Mouse (Mus musculus): Measurements from ENCODE around the gene Fuz. TPM values are rescaled to one million over a fixed set of nuclear protein-coding genes. Genes with fewer than 3 reads are reported as not detected.

Fuz gene
- polyA plus RNA-seq, 1 experiment from 2014 or later, result 22.2 TPM

- 72% methylated on average over 7 of the region's 7 CpGs for WGBS
- H3K9ac ChIP-seq, result no peak overlapping the region
- H3K4me1 ChIP-seq, result peaks cover 47% of the 10 kb centered on the region
- no peaks in the 10 kb centered on the region for H3K9me3 ChIP-seq
- H3K4me2 ChIP-seq, result peak overlapping the region; percentile 77
- no peaks in the 10 kb centered on the region for H3K36me3 ChIP-seq
- H3K27ac ChIP-seq, result peak overlapping the region; percentile 87
- peak overlapping the region; percentile 67 for H3K4me3 ChIP-seq (replicated peaks)
- H3K27me3 ChIP-seq (replicated peaks), result no peaks in the 10 kb centered on the region
- no peak for ATAC-seq (ENCODE audit: insufficient read depth, low FRiP score, low read depth)
These were observed 680 bp upstream of the Fuz start for GRCm38 (mm10) chr7:44895206-44895592.

GRCm38 (mm10) chr7:44896499-44896898 is 620 bp downstream of the Fuz start:
- Histone ChIP-seq H3K36me3 (no peaks in the 10 kb centered on the region), H3K4me3 (replicated peaks) (peak overlapping the region; percentile 67), H3K27me3 (replicated peaks) (no peaks in the 10 kb centered on the region), H3K4me2 (peak overlapping the region; percentile 77), H3K9me3 (no peaks in the 10 kb centered on the region), H3K27ac (peak overlapping the region; percentile 87), H3K4me1 (peaks cover 38% of the 10 kb centered on the region), H3K9ac (peak overlapping the region; percentile 62; the same call in 1 of the 2 replicates)
- ATAC-seq (ENCODE audit: insufficient read depth, low FRiP score, low read depth), result no peak
- WGBS, result 35% methylated on average over 10 of the region's 10 CpGs

- WGBS, result 34% methylated on average over 19 of the region's 19 CpGs
- Histone ChIP-seq H3K27ac (no peak overlapping the region), H3K36me3 (peaks cover 10% of the 10 kb centered on the region; the same call in 1 of the 2 replicates), H3K4me1 (peaks cover 36% of the 10 kb centered on the region), H3K4me3 (replicated peaks) (no peak overlapping the region), H3K9ac (no peak overlapping the region), H3K4me2 (0 out of 2 replicates have a peak overlapping the region, but pooled peaks have one; percentile 19), H3K9me3 (no peaks in the 10 kb centered on the region), H3K27me3 (replicated peaks) (no peaks in the 10 kb centered on the region)
- peak; percentile 16 for ATAC-seq (ENCODE audit: insufficient read depth, low FRiP score, low read depth)
These were observed 2.7 kb downstream of the Fuz start for GRCm38 (mm10) chr7:44898607-44899006.

- Histone ChIP-seq H3K4me2 (no peak overlapping the region), H3K36me3 (peaks cover 28% of the 10 kb centered on the region), H3K9me3 (no peaks in the 10 kb centered on the region), H3K27me3 (replicated peaks) (no peaks in the 10 kb centered on the region), H3K27ac (no peak overlapping the region), H3K4me3 (replicated peaks) (no peak overlapping the region), H3K4me1 (peaks cover 32% of the 10 kb centered on the region), H3K9ac (no peak overlapping the region)
- 85% methylated on average over 11 of the region's 11 CpGs for WGBS
- no peak for ATAC-seq (ENCODE audit: insufficient read depth, low FRiP score, low read depth)
These were observed 4.8 kb downstream of the Fuz start for GRCm38 (mm10) chr7:44900632-44901031.

GRCm38 (mm10) chr7:44901230-44901722 is 5.4 kb downstream of the Fuz start:
- peak overlapping the region; percentile 55; the same call in 1 of the 2 replicates for H3K27ac ChIP-seq
- H3K27me3 ChIP-seq (replicated peaks), result no peaks in the 10 kb centered on the region
- WGBS, result 18% methylated on average over 21 of the region's 21 CpGs
- peaks cover 35% of the 10 kb centered on the region for H3K36me3 ChIP-seq
- H3K4me2 ChIP-seq, result peak overlapping the region; percentile 51
- peak overlapping the region; percentile 27 for H3K4me3 ChIP-seq (replicated peaks)
- peak; percentile 38; the same call in 1 of the 2 replicates for ATAC-seq (ENCODE audit: insufficient read depth, low FRiP score, low read depth)
- no peaks in the 10 kb centered on the region for H3K9me3 ChIP-seq
- peaks cover 32% of the 10 kb centered on the region for H3K4me1 ChIP-seq
- H3K9ac ChIP-seq, result no peak overlapping the region

GRCm38 (mm10) chr7:44905430-44905829 is 9.6 kb downstream of the Fuz start:
- Histone ChIP-seq H3K36me3 (peaks cover 68% of the 10 kb centered on the region), H3K27ac (no peak overlapping the region), H3K9ac (no peak overlapping the region), H3K9me3 (no peaks in the 10 kb centered on the region), H3K27me3 (replicated peaks) (no peaks in the 10 kb centered on the region), H3K4me2 (no peak overlapping the region), H3K4me3 (replicated peaks) (no peak overlapping the region), H3K4me1 (peaks cover 8% of the 10 kb centered on the region)
- 88% methylated on average over 20 of the region's 20 CpGs for WGBS
- ATAC-seq (ENCODE audit: insufficient read depth, low FRiP score, low read depth), result no peak

GRCm38 (mm10) chr7:44908706-44909476 is 13.0 kb downstream of the Fuz start:
- WGBS, result 86% methylated on average over 15 of the region's 15 CpGs
- Histone ChIP-seq H3K4me1 (no peaks in the 10 kb centered on the region), H3K36me3 (peaks cover 77% of the 10 kb centered on the region), H3K9ac (no peak overlapping the region), H3K4me2 (no peak overlapping the region), H3K27ac (no peak overlapping the region), H3K9me3 (no peaks in the 10 kb centered on the region), H3K4me3 (replicated peaks) (no peak overlapping the region), H3K27me3 (replicated peaks) (no peaks in the 10 kb centered on the region)
- ATAC-seq (ENCODE audit: insufficient read depth, low FRiP score, low read depth), result no peak

- H3K4me2 ChIP-seq, result no peak overlapping the region
- no peaks in the 10 kb centered on the region for H3K9me3 ChIP-seq
- H3K27ac ChIP-seq, result no peak overlapping the region
- no peaks in the 10 kb centered on the region for H3K27me3 ChIP-seq (replicated peaks)
- peaks cover 8% of the 10 kb centered on the region; the same call in 1 of the 2 replicates for H3K4me1 ChIP-seq
- ATAC-seq (ENCODE audit: insufficient read depth, low FRiP score, low read depth), result no peak
- H3K36me3 ChIP-seq, result peaks cover 38% of the 10 kb centered on the region; the same call in 1 of the 2 replicates
- H3K9ac ChIP-seq, result no peak overlapping the region
- 94% methylated on average over 2 of the region's 2 CpGs for whole genome bisulfite sequencing
- no peak overlapping the region for H3K4me3 ChIP-seq (replicated peaks)
These were observed 18.5 kb downstream of the Fuz start for GRCm38 (mm10) chr7:44914396-44914795.

- Histone ChIP-seq H3K36me3 (peaks cover 34% of the 10 kb centered on the region; the same call in 1 of the 2 replicates), H3K4me2 (no peak overlapping the region), H3K27ac (no peak overlapping the region), H3K4me1 (peaks cover 8% of the 10 kb centered on the region; the same call in 1 of the 2 replicates), H3K27me3 (replicated peaks) (no peaks in the 10 kb centered on the region), H3K9me3 (no peaks in the 10 kb centered on the region), H3K9ac (no peak overlapping the region), H3K4me3 (replicated peaks) (no peak overlapping the region)
- ATAC-seq (ENCODE audit: insufficient read depth, low FRiP score, low read depth), result no peak
- WGBS, result 89% methylated on average over 9 of the region's 9 CpGs
These were observed 19.4 kb downstream of the Fuz start for GRCm38 (mm10) chr7:44915314-44915713.

- WGBS, result 80% methylated on average over 6 of the region's 6 CpGs
- H3K9ac ChIP-seq, result no peak overlapping the region
- no peak overlapping the region for H3K27ac ChIP-seq
- H3K36me3 ChIP-seq, result peaks cover 27% of the 10 kb centered on the region; the same call in 1 of the 2 replicates
- no peak for ATAC-seq (ENCODE audit: insufficient read depth, low FRiP score, low read depth)
- peaks cover 8% of the 10 kb centered on the region; the same call in 1 of the 2 replicates for H3K4me1 ChIP-seq
- no peak overlapping the region for H3K4me2 ChIP-seq
- H3K27me3 ChIP-seq (replicated peaks), result no peaks in the 10 kb centered on the region
- no peak overlapping the region for H3K4me3 ChIP-seq (replicated peaks)
- H3K9me3 ChIP-seq, result no peaks in the 10 kb centered on the region
These were observed 20.3 kb downstream of the Fuz start for GRCm38 (mm10) chr7:44916191-44916590.

GRCm38 (mm10) chr7:44916881-44917280 is 21.0 kb downstream of the Fuz start:
- Histone ChIP-seq H3K9me3 (no peaks in the 10 kb centered on the region), H3K4me2 (no peak overlapping the region), H3K36me3 (peaks cover 22% of the 10 kb centered on the region; the same call in 1 of the 2 replicates), H3K9ac (no peak overlapping the region), H3K27ac (no peak overlapping the region), H3K27me3 (replicated peaks) (no peaks in the 10 kb centered on the region), H3K4me1 (peaks cover 8% of the 10 kb centered on the region; the same call in 1 of the 2 replicates), H3K4me3 (replicated peaks) (no peak overlapping the region)
- WGBS, result 91% methylated on average over 4 of the region's 4 CpGs
- no peak for ATAC-seq (ENCODE audit: insufficient read depth, low FRiP score, low read depth)

GRCm38 (mm10) chr7:44918219-44918618 is 22.3 kb downstream of the Fuz start:
- H3K27ac ChIP-seq, result no peak overlapping the region
- H3K4me3 ChIP-seq (replicated peaks), result no peak overlapping the region
- H3K9ac ChIP-seq, result no peak overlapping the region
- no peak overlapping the region for H3K4me2 ChIP-seq
- WGBS, result 62% methylated on average over 3 of the region's 3 CpGs
- H3K9me3 ChIP-seq, result no peaks in the 10 kb centered on the region
- H3K36me3 ChIP-seq, result peaks cover 18% of the 10 kb centered on the region; the same call in 1 of the 2 replicates
- H3K4me1 ChIP-seq, result peaks cover 8% of the 10 kb centered on the region; the same call in 1 of the 2 replicates
- H3K27me3 ChIP-seq (replicated peaks), result no peaks in the 10 kb centered on the region
- no peak for ATAC-seq (ENCODE audit: insufficient read depth, low FRiP score, low read depth)
